Mouse (Mus musculus): ENCODE data around the gene Cacfd1. TPM values are rescaled to one million over a fixed set of nuclear protein-coding genes. Genes with fewer than 3 reads are reported as not detected.

Gene Cacfd1
- polyA plus RNA-seq, 1 experiment from 2014 or later: 103 TPM

DNA sequence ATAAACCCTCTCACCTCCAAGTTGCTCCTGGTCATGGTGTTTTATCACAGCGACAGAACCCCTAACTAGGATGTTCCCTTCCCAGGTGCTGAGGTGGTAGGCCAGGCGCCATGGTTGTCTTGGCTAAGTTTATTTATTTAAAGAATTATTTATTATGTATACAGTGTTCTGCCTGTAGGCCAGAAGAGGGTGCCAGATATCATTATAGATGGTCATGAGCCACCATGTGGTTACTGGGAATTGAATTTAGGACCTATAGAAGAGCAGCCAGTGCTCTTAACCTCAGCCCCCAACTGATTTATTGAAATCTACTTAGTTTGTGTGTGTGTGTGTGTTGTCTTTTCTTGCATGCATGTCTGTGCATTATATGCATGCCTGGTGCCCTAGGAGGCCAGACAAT is 22.6 kb downstream of the Cacfd1 start:
- ATAC-seq (replicated peaks; ENCODE audit: low FRiP score): no peak
- Histone ChIP-seq H3K4me2 (ENCODE audit: low read depth, low read length, severe bottlenecking) (no peak overlapping the region), H3K4me1 (replicated peaks; ENCODE audit: control insufficient read depth, insufficient read depth, low read length) (0 out of 2 replicates have a peak, but pooled peaks cover 2% of the 10 kb centered on the region), H3K4me3 (ENCODE audit: low read depth, low read length) (no peak overlapping the region), H3K9me3 (ENCODE audit: control insufficient read depth, low read length) (no peaks in the 10 kb centered on the region), H3K9ac (ENCODE audit: low read length) (no peak overlapping the region), H3K27ac (ENCODE audit: low read depth, low read length) (no peak overlapping the region), H3K27me3 (ENCODE audit: control insufficient read depth, insufficient read depth, low read length) (no peaks in the 10 kb centered on the region), H3K36me3 (ENCODE audit: control insufficient read depth, insufficient read depth, low read length) (no peaks in the 10 kb centered on the region)
- WGBS: 74% methylated on average over 2 of the region's 2 CpGs
- DNase-seq (ENCODE audit: low spot score): no peak

DNA sequence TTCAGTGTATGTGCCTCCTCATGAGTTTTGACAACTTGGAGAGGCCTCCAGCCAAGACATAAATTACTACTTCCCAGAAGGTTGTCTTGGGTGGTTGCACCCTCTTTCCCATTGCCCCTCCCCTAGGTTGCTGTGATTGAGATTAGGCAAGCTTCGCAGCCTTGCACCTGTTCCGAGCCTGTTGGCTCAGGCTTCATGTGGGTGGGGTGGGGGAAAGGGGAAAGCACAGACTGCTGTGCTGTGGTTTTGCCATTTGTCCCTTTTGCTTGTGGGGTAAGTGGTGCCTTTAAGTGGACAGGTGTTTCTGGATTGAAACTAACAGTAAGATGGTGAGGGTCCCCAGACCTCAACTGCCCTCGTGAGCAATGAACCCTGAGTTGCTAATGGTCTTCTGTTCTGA is 26.3 kb downstream of the Cacfd1 start:
- no peak overlapping the region for H3K9ac ChIP-seq (ENCODE audit: low read length)
- no peaks in the 10 kb centered on the region for H3K36me3 ChIP-seq (ENCODE audit: control insufficient read depth, insufficient read depth, low read length)
- DNase-seq (ENCODE audit: low spot score): no peak
- H3K9me3 ChIP-seq (ENCODE audit: control insufficient read depth, low read length): no peaks in the 10 kb centered on the region
- no peaks in the 10 kb centered on the region for H3K4me1 ChIP-seq (replicated peaks; ENCODE audit: control insufficient read depth, insufficient read depth, low read length)
- no peak for ATAC-seq (replicated peaks; ENCODE audit: low FRiP score)
- WGBS: 86% methylated on average over 3 of the region's 3 CpGs
- H3K27ac ChIP-seq (ENCODE audit: low read depth, low read length): no peak overlapping the region
- no peak overlapping the region for H3K4me3 ChIP-seq (ENCODE audit: low read depth, low read length)
- no peaks in the 10 kb centered on the region for H3K27me3 ChIP-seq (ENCODE audit: control insufficient read depth, insufficient read depth, low read length)
- no peak overlapping the region for H3K4me2 ChIP-seq (ENCODE audit: low read depth, low read length, severe bottlenecking)

DNA sequence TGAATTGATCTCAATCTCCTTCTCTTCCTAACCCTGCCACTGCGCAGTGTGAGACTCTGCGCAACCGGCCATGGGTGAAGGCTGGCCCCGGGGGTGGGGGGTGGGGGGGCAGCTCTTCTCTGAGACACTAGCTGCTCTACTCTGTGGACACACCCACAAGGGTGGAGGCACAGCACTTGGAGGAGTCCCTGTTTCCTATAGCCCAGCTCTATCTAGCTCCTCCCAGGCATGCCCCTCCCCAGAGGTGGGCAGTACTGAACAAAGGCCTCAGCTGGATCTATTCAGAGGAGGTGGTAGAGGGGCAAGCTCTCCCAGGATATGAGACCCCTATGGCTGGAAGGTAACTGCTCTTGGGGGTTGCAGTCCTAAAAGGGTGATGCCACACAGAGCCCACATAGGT is 27.3 kb downstream of the Cacfd1 start:
- H3K9ac ChIP-seq (ENCODE audit: low read length): peak overlapping the region; percentile 16; the same call in 1 of the 2 replicates

DNA sequence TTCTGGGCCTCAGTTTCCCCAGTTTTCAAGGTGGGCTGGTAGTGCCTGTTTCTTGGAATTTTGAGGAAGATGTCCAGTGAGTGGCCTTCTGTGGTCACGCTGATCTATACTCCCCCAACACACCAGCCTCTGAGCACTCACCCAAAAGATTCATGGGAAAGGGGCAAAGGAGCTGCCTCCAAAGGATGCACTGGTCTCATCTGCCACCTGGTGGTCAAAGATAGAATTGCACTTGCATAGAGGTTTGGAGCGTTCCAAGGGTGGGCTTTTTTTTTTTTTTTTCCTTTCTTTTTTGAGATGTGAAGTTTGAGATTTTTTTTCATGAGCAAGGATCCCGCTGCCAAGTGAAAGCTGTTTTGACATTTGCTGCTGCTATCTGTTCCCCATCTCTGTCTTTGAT is 28.9 kb downstream of the Cacfd1 start:
- Histone ChIP-seq H3K4me2 (ENCODE audit: low read depth, low read length, severe bottlenecking) (no peak overlapping the region), H3K9ac (ENCODE audit: low read length) (no peak overlapping the region), H3K4me1 (replicated peaks; ENCODE audit: control insufficient read depth, insufficient read depth, low read length) (no peaks in the 10 kb centered on the region), H3K27me3 (ENCODE audit: control insufficient read depth, insufficient read depth, low read length) (no peaks in the 10 kb centered on the region), H3K27ac (ENCODE audit: low read depth, low read length) (no peak overlapping the region), H3K9me3 (ENCODE audit: control insufficient read depth, low read length) (no peaks in the 10 kb centered on the region), H3K4me3 (ENCODE audit: low read depth, low read length) (no peak overlapping the region), H3K36me3 (ENCODE audit: control insufficient read depth, insufficient read depth, low read length) (no peaks in the 10 kb centered on the region)
- ATAC-seq (replicated peaks; ENCODE audit: low FRiP score) (peak; percentile 69; the same call in 1 of the 2 replicates), DNase-seq (ENCODE audit: low spot score) (peak; percentile 81)
- WGBS: 5% methylated on average over 3 of the region's 3 CpGs

More for the DNA sequence above, 27.3 kb downstream of the Cacfd1 start:
- Histone ChIP-seq H3K4me3 (ENCODE audit: low read depth, low read length) (no peak overlapping the region), H3K4me2 (ENCODE audit: low read depth, low read length, severe bottlenecking) (no peak overlapping the region), H3K36me3 (ENCODE audit: control insufficient read depth, insufficient read depth, low read length) (no peaks in the 10 kb centered on the region), H3K27me3 (ENCODE audit: control insufficient read depth, insufficient read depth, low read length) (no peaks in the 10 kb centered on the region), H3K9me3 (ENCODE audit: control insufficient read depth, low read length) (no peaks in the 10 kb centered on the region), H3K27ac (ENCODE audit: low read depth, low read length) (no peak overlapping the region), H3K4me1 (replicated peaks; ENCODE audit: control insufficient read depth, insufficient read depth, low read length) (no peaks in the 10 kb centered on the region)
- DNase-seq (ENCODE audit: low spot score) (no peak), ATAC-seq (replicated peaks; ENCODE audit: low FRiP score) (no peak)
- 44% methylated on average over 4 of the region's 4 CpGs for WGBS

DNA sequence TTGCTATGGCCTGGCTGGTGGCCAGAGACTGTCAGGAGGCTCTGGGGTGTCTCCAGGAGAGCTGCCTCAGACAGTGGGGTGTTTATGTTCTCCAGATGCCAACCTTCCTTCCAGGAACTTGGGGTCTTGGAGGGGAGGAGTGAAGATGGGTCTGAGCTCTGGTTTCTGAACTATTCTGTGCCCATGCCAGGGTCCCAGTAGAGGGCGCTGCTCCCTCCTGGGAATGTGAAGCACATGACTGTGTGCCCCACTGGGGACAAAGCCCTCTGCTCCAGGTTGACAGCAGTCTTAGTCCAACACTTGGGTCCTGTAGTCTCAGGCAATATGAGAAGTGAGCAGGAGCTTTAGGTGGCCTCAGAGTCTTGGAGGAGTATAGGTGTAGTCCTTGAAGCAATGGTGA is 29.6 kb downstream of the Cacfd1 start:
- peak; percentile 72 for DNase-seq (ENCODE audit: low spot score)
- 17% methylated on average over 1 of the region's 1 CpGs for WGBS
- Histone ChIP-seq H3K36me3 (ENCODE audit: control insufficient read depth, insufficient read depth, low read length) (no peaks in the 10 kb centered on the region), H3K4me3 (ENCODE audit: low read depth, low read length) (no peak overlapping the region), H3K27ac (ENCODE audit: low read depth, low read length) (no peak overlapping the region), H3K9me3 (ENCODE audit: control insufficient read depth, low read length) (no peaks in the 10 kb centered on the region), H3K4me1 (replicated peaks; ENCODE audit: control insufficient read depth, insufficient read depth, low read length) (no peaks in the 10 kb centered on the region), H3K4me2 (ENCODE audit: low read depth, low read length, severe bottlenecking) (no peak overlapping the region), H3K27me3 (ENCODE audit: control insufficient read depth, insufficient read depth, low read length) (no peaks in the 10 kb centered on the region), H3K9ac (ENCODE audit: low read length) (no peak overlapping the region)
- ATAC-seq (replicated peaks; ENCODE audit: low FRiP score): no peak

DNA sequence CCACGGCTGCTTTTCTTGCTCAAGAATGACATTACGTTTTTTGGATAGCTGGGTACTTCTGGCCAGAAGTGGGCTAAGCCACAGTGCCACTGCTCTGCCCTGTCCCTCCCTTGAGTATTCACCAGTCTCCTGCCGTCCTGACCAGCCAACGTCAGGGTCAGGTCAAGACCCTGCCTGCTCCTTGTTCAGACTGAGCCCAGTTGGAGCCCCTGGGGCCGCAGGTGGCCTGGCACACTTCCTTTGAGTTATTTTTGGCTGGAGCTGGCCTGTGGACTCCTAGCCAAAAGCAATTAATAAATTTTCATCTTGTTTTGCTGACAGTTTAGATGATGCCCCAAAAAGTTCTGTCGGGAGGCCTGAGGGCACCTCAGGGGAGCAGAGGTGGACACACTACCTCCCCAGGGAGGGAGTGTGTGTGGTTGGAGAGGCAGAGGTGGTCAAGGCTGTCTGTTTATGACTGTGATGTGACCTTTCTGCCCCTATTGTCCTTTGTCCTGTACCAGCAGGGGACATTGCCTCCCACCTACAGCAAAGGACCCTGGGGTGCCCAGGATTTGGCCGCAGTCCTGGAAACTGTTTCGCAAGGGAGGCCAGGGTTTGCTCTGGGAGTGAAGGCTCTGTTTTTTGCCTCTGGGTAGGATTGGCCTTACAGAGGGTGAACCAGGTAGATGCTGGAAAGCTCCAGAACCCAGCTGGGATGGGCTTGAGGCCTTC is 32.6 kb downstream of the Cacfd1 start:
- ATAC-seq (replicated peaks; ENCODE audit: low FRiP score): no peak
- Histone ChIP-seq H3K36me3 (ENCODE audit: control insufficient read depth, insufficient read depth, low read length) (no peaks in the 10 kb centered on the region), H3K4me2 (ENCODE audit: low read depth, low read length, severe bottlenecking) (no peak overlapping the region), H3K27ac (ENCODE audit: low read depth, low read length) (no peak overlapping the region), H3K9ac (ENCODE audit: low read length) (no peak overlapping the region), H3K9me3 (ENCODE audit: control insufficient read depth, low read length) (no peaks in the 10 kb centered on the region), H3K27me3 (ENCODE audit: control insufficient read depth, insufficient read depth, low read length) (no peaks in the 10 kb centered on the region), H3K4me1 (replicated peaks; ENCODE audit: control insufficient read depth, insufficient read depth, low read length) (no peaks in the 10 kb centered on the region), H3K4me3 (ENCODE audit: low read depth, low read length) (no peak overlapping the region)
- no peak for DNase-seq (ENCODE audit: low spot score)
- WGBS: 75% methylated on average over 8 of the region's 8 CpGs

DNA sequence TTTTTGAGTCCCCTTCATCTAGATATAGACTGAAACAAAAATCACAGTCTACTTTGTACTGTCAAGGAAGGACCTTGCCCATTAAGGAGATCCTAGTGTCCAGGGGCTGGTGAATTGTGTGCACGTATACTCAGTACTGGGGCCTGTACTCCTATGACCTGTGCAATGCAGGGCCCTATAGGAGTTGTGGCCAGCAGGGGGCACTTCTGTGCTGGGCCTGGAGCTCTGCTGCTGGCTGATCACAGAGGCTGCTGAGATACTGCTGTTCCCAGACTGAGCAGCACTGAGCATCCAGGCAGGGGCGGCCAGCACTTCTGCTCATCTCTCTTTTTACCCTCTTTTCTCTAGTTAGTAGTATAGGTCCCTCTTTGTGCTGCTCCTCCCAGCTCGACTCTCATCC is 33.7 kb downstream of the Cacfd1 start:
- ATAC-seq (replicated peaks; ENCODE audit: low FRiP score) (0 out of 2 replicates have a peak, but pooled peaks have one; percentile 71), DNase-seq (ENCODE audit: low spot score) (peak; percentile 86)
- H3K4me3 ChIP-seq (ENCODE audit: low read depth, low read length): no peak overlapping the region
- H3K4me2 ChIP-seq (ENCODE audit: low read depth, low read length, severe bottlenecking): no peak overlapping the region
- no peaks in the 10 kb centered on the region for H3K27me3 ChIP-seq (ENCODE audit: control insufficient read depth, insufficient read depth, low read length)
- H3K4me1 ChIP-seq (replicated peaks; ENCODE audit: control insufficient read depth, insufficient read depth, low read length): no peaks in the 10 kb centered on the region
- H3K9me3 ChIP-seq (ENCODE audit: control insufficient read depth, low read length): no peaks in the 10 kb centered on the region
- no peaks in the 10 kb centered on the region for H3K36me3 ChIP-seq (ENCODE audit: control insufficient read depth, insufficient read depth, low read length)
- 27% methylated on average over 3 of the region's 3 CpGs for WGBS
- no peak overlapping the region for H3K27ac ChIP-seq (ENCODE audit: low read depth, low read length)
- no peak overlapping the region for H3K9ac ChIP-seq (ENCODE audit: low read length)

DNA sequence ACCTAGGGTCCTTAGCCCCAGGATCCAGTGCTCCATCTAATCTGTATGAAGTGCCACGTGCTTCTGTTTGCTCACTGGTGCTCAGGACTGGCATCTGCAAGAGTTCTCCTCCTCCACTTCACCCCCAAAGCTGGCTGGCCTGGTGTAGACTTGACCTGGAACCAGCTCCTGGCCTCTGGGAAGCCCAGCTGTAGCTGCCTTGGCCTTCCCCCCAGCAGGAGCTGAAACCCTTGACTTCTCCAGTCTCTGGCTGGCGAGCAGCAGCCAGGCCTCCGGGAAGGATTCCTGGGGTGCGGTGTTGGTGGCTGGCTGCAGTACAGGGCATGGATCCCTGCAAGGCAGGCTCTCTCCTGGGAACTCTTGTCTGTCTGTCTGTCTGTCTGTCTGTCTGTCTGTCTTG is 34.4 kb downstream of the Cacfd1 start:
- H3K4me2 ChIP-seq (ENCODE audit: low read depth, low read length, severe bottlenecking): no peak overlapping the region
- H3K27me3 ChIP-seq (ENCODE audit: control insufficient read depth, insufficient read depth, low read length): no peaks in the 10 kb centered on the region
- DNase-seq (ENCODE audit: low spot score) (no peak), ATAC-seq (replicated peaks; ENCODE audit: low FRiP score) (no peak)
- H3K9ac ChIP-seq (ENCODE audit: low read length): no peak overlapping the region
- no peaks in the 10 kb centered on the region for H3K4me1 ChIP-seq (replicated peaks; ENCODE audit: control insufficient read depth, insufficient read depth, low read length)
- H3K27ac ChIP-seq (ENCODE audit: low read depth, low read length): no peak overlapping the region
- H3K9me3 ChIP-seq (ENCODE audit: control insufficient read depth, low read length): no peaks in the 10 kb centered on the region
- no peaks in the 10 kb centered on the region for H3K36me3 ChIP-seq (ENCODE audit: control insufficient read depth, insufficient read depth, low read length)
- WGBS: 72% methylated on average over 4 of the region's 4 CpGs
- H3K4me3 ChIP-seq (ENCODE audit: low read depth, low read length): no peak overlapping the region

DNA sequence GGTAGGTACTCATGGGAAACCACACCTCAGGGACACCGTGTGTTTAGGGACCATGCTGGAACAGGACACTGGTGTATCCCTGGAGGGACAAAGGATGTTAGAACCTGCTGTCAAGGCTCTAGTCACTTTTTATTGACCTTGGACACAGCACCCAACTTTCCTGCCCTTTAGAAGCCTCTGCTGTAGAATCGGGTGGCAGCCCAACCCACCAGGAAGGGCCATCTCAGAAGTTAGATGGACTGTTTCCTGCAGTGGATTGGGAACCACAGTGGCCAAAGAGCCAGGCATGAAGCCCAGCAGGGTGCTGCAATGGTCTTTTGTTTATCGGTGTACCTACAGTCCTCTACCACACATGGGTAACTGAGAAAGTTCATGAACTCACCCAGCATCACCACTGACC is 34.9 kb downstream of the Cacfd1 start:
- Histone ChIP-seq H3K9ac (ENCODE audit: low read length) (no peak overlapping the region), H3K36me3 (ENCODE audit: control insufficient read depth, insufficient read depth, low read length) (no peaks in the 10 kb centered on the region), H3K9me3 (ENCODE audit: control insufficient read depth, low read length) (no peaks in the 10 kb centered on the region), H3K4me1 (replicated peaks; ENCODE audit: control insufficient read depth, insufficient read depth, low read length) (no peaks in the 10 kb centered on the region), H3K4me2 (ENCODE audit: low read depth, low read length, severe bottlenecking) (no peak overlapping the region), H3K27me3 (ENCODE audit: control insufficient read depth, insufficient read depth, low read length) (no peaks in the 10 kb centered on the region), H3K27ac (ENCODE audit: low read depth, low read length) (no peak overlapping the region), H3K4me3 (ENCODE audit: low read depth, low read length) (no peak overlapping the region)
- WGBS: 83% methylated on average over 3 of the region's 3 CpGs
- DNase-seq (ENCODE audit: low spot score) (no peak), ATAC-seq (replicated peaks; ENCODE audit: low FRiP score) (no peak)

Measured in forebrain, embryonic 11.5 days (tissue).